Mouse (Mus musculus): ENCODE data around the gene Pitpnc1. TPM values are rescaled to one million over a fixed set of nuclear protein-coding genes. Genes with fewer than 3 reads are reported as not detected.
A peak's percentile ranks its signal among the peaks of the same experiment; 100 is the strongest.

The Pitpnc1 gene
- polyA plus RNA-seq, 1 experiment from 2014 or later, result 5.0 TPM

DNA sequence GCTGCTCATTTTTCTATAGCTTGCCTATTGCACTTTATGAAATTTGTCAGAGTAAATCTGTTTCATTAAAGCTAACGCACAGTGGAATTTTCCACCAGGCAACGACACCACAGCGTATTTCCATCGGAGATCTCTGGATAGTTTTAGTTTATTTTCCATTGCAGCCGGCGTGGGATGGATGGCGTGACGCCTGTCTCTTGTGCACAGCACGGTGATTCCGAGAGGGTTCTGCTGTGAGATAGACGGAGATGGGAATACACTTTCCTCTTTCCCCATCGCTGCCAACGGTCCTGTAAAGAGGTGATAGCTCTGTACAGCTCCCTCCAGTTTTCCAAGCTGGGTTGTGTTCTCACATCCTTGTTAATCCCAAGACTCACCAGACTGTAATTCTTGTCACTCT is 138.2 kb downstream of the Pitpnc1 start:
- TF ChIP-seq EP300 (optimal IDR thresholded peaks at IDR 0.05) (no peak), CTCF (IDR thresholded peaks at IDR 0.05; ENCODE audit: low read depth) (no peak)
- H3K27me3 ChIP-seq (ENCODE audit: control insufficient read depth, insufficient read depth, low read length), result no peaks in the 10 kb centered on the region
- no peak overlapping the region for H3K27ac ChIP-seq (replicated peaks)
- no peak overlapping the region for H3K9ac ChIP-seq (ENCODE audit: low read length)
- no peaks in the 10 kb centered on the region for H3K4me1 ChIP-seq (replicated peaks; ENCODE audit: control insufficient read depth, insufficient read depth)
- no peak overlapping the region for H3K4me3 ChIP-seq (ENCODE audit: low read depth, low read length)
- H3K9me3 ChIP-seq (ENCODE audit: control insufficient read depth, low read length), result no peaks in the 10 kb centered on the region
- no peaks in the 10 kb centered on the region; the same call in 1 of the 2 replicates for H3K36me3 ChIP-seq (ENCODE audit: control insufficient read depth, insufficient read depth, low read length)
- H3K4me2 ChIP-seq (replicated peaks; ENCODE audit: low read depth), result no peak overlapping the region
- 87% methylated on average over 13 of the region's 13 CpGs for WGBS
- no peak for DNase-seq (ENCODE audit: low spot score)
- no peak for ATAC-seq (ENCODE audit: low FRiP score, low TSS enrichment)

DNA sequence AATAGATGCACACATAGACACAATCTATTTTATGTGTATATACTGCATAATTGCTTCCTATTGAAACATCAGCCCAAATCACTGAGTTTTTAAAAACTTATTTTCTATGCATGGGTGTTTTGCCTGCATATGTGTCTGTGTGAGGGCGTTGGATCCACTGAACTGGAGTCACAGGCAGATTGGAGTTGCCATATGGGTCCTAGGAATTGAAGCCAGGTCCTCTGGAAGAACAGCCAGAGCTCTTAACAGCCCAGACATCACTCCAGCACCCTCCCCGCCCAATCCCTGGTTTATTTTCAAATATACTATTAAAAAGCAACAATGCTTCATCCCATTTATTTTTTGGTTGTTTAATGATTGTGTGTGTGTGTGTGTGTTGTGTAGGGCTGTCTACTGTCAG is 139.1 kb downstream of the Pitpnc1 start:
- Histone ChIP-seq H3K27me3 (ENCODE audit: control insufficient read depth, insufficient read depth, low read length) (no peaks in the 10 kb centered on the region), H3K36me3 (ENCODE audit: control insufficient read depth, insufficient read depth, low read length) (no peaks in the 10 kb centered on the region; the same call in 1 of the 2 replicates), H3K9me3 (ENCODE audit: control insufficient read depth, low read length) (no peaks in the 10 kb centered on the region), H3K9ac (ENCODE audit: low read length) (no peak overlapping the region), H3K4me1 (replicated peaks; ENCODE audit: control insufficient read depth, insufficient read depth) (no peaks in the 10 kb centered on the region), H3K27ac (replicated peaks) (no peak overlapping the region), H3K4me3 (ENCODE audit: low read depth, low read length) (no peak overlapping the region), H3K4me2 (replicated peaks; ENCODE audit: low read depth) (no peak overlapping the region)
- DNase-seq (ENCODE audit: low spot score), result no peak
- ATAC-seq (ENCODE audit: low FRiP score, low TSS enrichment), result no peak
- TF ChIP-seq CTCF (IDR thresholded peaks at IDR 0.05; ENCODE audit: low read depth), result no peak
- TF ChIP-seq EP300 (optimal IDR thresholded peaks at IDR 0.05), result no peak
- WGBS, result 89% methylated on average over 2 of the region's 2 CpGs

DNA sequence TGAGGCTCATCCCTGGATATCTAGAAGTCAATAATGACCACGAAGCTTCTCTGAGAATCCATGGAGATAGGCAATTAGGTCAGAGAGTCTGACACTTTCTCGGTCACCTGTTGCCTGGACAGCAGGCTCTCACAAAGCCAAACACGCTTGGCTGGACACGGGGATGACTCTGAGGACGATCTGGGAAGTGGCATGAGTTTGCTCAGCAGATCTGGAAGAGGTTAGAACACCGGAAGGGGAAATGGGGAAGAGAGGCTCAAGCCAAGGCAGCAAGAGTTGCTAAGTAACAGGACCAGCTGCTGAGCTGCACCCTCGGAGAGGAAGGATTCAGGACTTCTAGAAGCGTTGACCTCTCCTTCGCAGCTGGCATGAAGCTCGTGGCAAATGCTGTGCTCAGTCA is 143.2 kb downstream of the Pitpnc1 start:
- H3K36me3 ChIP-seq (ENCODE audit: control insufficient read depth, insufficient read depth, low read length), result no peaks in the 10 kb centered on the region; the same call in 1 of the 2 replicates
- H3K9me3 ChIP-seq (ENCODE audit: control insufficient read depth, low read length), result no peaks in the 10 kb centered on the region
- ATAC-seq (ENCODE audit: low FRiP score, low TSS enrichment) (no peak), DNase-seq (ENCODE audit: low spot score) (no peak)
- H3K27ac ChIP-seq (replicated peaks), result no peak overlapping the region
- H3K4me1 ChIP-seq (replicated peaks; ENCODE audit: control insufficient read depth, insufficient read depth), result no peaks in the 10 kb centered on the region
- no peaks in the 10 kb centered on the region for H3K27me3 ChIP-seq (ENCODE audit: control insufficient read depth, insufficient read depth, low read length)
- 86% methylated on average over 10 of the region's 10 CpGs for WGBS
- no peak overlapping the region for H3K4me3 ChIP-seq (ENCODE audit: low read depth, low read length)
- no peak overlapping the region for H3K4me2 ChIP-seq (replicated peaks; ENCODE audit: low read depth)
- no peak for TF ChIP-seq EP300 (optimal IDR thresholded peaks at IDR 0.05)
- TF ChIP-seq CTCF (IDR thresholded peaks at IDR 0.05; ENCODE audit: low read depth), result no peak
- H3K9ac ChIP-seq (ENCODE audit: low read length), result no peak overlapping the region

DNA sequence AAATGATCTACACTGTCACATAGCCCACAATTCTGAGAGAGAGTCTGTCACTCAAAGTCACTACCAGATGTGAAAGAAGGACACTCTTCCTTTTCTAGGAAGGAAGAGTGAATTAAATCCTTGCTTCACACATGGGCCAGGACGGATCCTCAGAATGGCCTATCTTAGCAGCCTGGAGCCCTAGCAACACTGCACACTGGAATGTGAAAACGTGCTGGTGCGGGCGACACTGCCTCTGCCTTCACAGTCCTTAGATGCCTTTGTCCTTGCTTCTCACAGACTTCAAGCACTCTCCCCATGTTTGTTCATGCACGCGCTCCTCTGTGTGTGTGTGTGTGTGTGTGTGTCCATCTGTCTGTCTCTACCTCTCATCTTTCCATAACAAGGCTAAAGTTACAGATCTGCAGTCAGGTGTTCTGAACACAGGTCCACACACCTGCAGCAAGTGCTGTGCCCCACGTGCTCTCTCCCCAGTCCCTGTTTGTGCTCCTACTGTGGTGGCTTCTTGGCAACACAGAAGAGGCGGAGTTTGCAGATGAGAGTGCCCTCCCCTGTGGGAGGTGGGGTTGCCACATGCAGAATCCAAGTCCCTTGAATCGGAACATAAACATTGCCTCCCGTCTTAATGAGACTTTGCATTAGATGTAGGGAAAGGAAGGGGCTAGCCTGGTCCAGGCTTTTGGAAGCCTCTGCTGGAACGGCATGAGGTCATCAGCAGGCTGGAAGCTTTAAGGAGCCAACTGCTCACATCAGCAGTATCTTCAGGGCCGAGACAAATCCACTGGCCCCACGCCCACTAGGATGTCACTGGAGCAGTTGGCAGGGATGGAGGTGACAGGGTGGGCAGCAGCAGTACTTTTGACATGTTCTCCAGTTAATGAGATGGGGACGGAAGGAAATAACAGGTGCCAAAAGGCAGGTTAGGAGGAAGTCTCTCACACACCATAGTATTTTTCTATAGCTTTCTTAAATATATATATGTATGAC is 144.5 kb downstream of the Pitpnc1 start:
- H3K4me2 ChIP-seq (replicated peaks; ENCODE audit: low read depth), result no peak overlapping the region
- TF ChIP-seq EP300 (optimal IDR thresholded peaks at IDR 0.05), result no peak
- TF ChIP-seq CTCF (IDR thresholded peaks at IDR 0.05; ENCODE audit: low read depth), result no peak
- DNase-seq (ENCODE audit: low spot score) (no peak), ATAC-seq (ENCODE audit: low FRiP score, low TSS enrichment) (peak; percentile 35; the same call in 1 of the 2 replicates)
- H3K4me3 ChIP-seq (ENCODE audit: low read depth, low read length), result no peak overlapping the region
- H3K4me1 ChIP-seq (replicated peaks; ENCODE audit: control insufficient read depth, insufficient read depth), result no peaks in the 10 kb centered on the region
- H3K36me3 ChIP-seq (ENCODE audit: control insufficient read depth, insufficient read depth, low read length), result no peaks in the 10 kb centered on the region; the same call in 1 of the 2 replicates
- H3K9ac ChIP-seq (ENCODE audit: low read length), result no peak overlapping the region
- no peaks in the 10 kb centered on the region for H3K9me3 ChIP-seq (ENCODE audit: control insufficient read depth, low read length)
- H3K27ac ChIP-seq (replicated peaks), result no peak overlapping the region
- no peaks in the 10 kb centered on the region for H3K27me3 ChIP-seq (ENCODE audit: control insufficient read depth, insufficient read depth, low read length)
- WGBS, result 51% methylated on average over 14 of the region's 14 CpGs

DNA sequence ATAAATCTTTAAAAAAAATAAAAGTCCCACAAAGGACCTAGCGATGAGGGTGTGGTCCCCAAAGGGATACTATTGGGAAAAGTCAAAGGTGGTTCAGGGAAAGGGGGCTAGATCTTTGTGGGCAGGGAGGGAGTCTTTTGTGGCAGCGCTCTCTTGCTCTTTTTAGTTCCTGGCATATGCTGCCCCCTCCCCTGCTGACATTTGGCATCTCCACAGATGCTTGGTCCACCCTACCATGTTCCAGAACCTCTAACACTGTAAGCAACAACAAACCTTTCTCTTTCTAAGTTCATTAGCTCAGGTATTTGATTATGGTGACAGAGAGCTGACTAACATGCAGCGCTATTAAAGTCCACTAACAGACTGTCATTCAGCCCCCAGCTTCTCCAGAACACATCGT is 145.3 kb downstream of the Pitpnc1 start:
- no peaks in the 10 kb centered on the region for H3K4me1 ChIP-seq (replicated peaks; ENCODE audit: control insufficient read depth, insufficient read depth)
- H3K9ac ChIP-seq (ENCODE audit: low read length), result no peak overlapping the region
- no peak for DNase-seq (ENCODE audit: low spot score)
- H3K36me3 ChIP-seq (ENCODE audit: control insufficient read depth, insufficient read depth, low read length), result no peaks in the 10 kb centered on the region; the same call in 1 of the 2 replicates
- H3K9me3 ChIP-seq (ENCODE audit: control insufficient read depth, low read length), result no peaks in the 10 kb centered on the region
- H3K4me2 ChIP-seq (replicated peaks; ENCODE audit: low read depth), result no peak overlapping the region
- no peak overlapping the region for H3K4me3 ChIP-seq (ENCODE audit: low read depth, low read length)
- TF ChIP-seq CTCF (IDR thresholded peaks at IDR 0.05; ENCODE audit: low read depth) (no peak), EP300 (optimal IDR thresholded peaks at IDR 0.05) (no peak)
- no peak overlapping the region for H3K27ac ChIP-seq (replicated peaks)
- WGBS, result 91% methylated on average over 4 of the region's 4 CpGs
- ATAC-seq (ENCODE audit: low FRiP score, low TSS enrichment), result no peak
- H3K27me3 ChIP-seq (ENCODE audit: control insufficient read depth, insufficient read depth, low read length), result no peaks in the 10 kb centered on the region

DNA sequence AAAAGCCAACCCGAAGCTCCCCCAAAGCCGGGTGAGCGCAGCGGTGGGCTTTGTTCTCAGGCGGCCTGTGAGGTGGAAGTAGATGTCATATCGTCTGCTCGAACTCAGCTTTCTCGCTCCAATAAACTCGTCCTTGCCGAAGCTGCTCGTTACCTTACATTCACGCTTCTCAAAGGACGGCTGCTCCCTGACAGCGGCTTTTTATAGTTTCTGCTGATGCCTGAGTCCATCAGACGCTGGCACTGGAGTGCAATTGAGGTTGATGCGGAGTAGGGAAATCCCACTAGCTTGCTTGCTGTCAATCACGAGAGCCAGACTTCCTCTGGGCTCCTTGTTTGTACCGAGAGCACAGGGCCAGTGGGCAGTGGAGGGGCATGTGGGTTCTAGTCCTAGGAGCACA is 147.3 kb downstream of the Pitpnc1 start:
- Histone ChIP-seq H3K27ac (replicated peaks) (no peak overlapping the region), H3K27me3 (ENCODE audit: control insufficient read depth, insufficient read depth, low read length) (no peaks in the 10 kb centered on the region), H3K9me3 (ENCODE audit: control insufficient read depth, low read length) (no peaks in the 10 kb centered on the region), H3K4me1 (replicated peaks; ENCODE audit: control insufficient read depth, insufficient read depth) (no peaks in the 10 kb centered on the region), H3K4me2 (replicated peaks; ENCODE audit: low read depth) (no peak overlapping the region), H3K4me3 (ENCODE audit: low read depth, low read length) (no peak overlapping the region), H3K36me3 (ENCODE audit: control insufficient read depth, insufficient read depth, low read length) (no peaks in the 10 kb centered on the region), H3K9ac (ENCODE audit: low read length) (no peak overlapping the region)
- TF ChIP-seq CTCF (IDR thresholded peaks at IDR 0.05; ENCODE audit: low read depth) (no peak), EP300 (optimal IDR thresholded peaks at IDR 0.05) (no peak)
- no peak for DNase-seq (ENCODE audit: low spot score)
- WGBS, result 81% methylated on average over 18 of the region's 18 CpGs
- no peak for ATAC-seq (ENCODE audit: low FRiP score, low TSS enrichment)

Data from stomach, postnatal 0 days (tissue).